Mouse (Mus musculus) natural killer cell, adult 2 months (primary cell): ENCODE measurements at regions not wholly inside any gene's neighbourhood (a gene's known extent, or its start where the extent isn't known, plus 50 kb on each side); places are given as distances from the start of the nearest gene placed in this dataset.

ENCODE experiments used
- DNase-seq, 2 experiments: peaks; one replicate each; pipeline ENCODE4 v3.0.0; 2022; ENCODE audit warnings: low spot score in 2 of 2

GRCm38 (mm10) chr7:110717104-110717503 is 50.9 kb upstream of the Ampd3 start:
- DNase-seq: no peak
